28 mouse cellular contexts compared by ENCODE assay signal in genomic region chr9:94912071-94912470, GRCm38 (mm10).
DNase-seq lines count a peak whose midpoint lies in the region; ATAC-seq and TF ChIP-seq lines count a peak whose summit lies in the region.
"Had no signal": no experiment of that assay in that cellular context is flagged by ENCODE, and none has a peak within 500 bp of the region (broad histone marks: within the 10 kb centered on the region; RNA-seq: fewer than 3 reads in every experiment).

No protein-coding gene starts in this region.

- no peak for TF ChIP-seq CTCF in gastrocnemius, adult 2 months (IDR thresholded peaks at IDR 0.05)
- TF ChIP-seq CTCF in lung, adult 2 months (IDR thresholded peaks at IDR 0.05; ENCODE audit: insufficient read depth, low read length): no peak

- no peak overlapping the region for H3K9ac ChIP-seq in heart, embryonic 11.5 days (ENCODE audit: low read depth, low read length)
- no peak overlapping the region for H3K9ac ChIP-seq in midbrain, embryonic 11.5 days (ENCODE audit: low read length)
- H3K9ac ChIP-seq in midbrain, embryonic 14.5 days (replicated peaks; ENCODE audit: low read length): no peak overlapping the region
- H3K9ac ChIP-seq: forebrain, embryonic 13.5 days; heart, embryonic 12.5 days; heart, embryonic 15.5 days; hindbrain, embryonic 14.5 days had no signal

- TF ChIP-seq POLR2A in lung, adult 2 months (IDR thresholded peaks at IDR 0.05; ENCODE audit: borderline replicate concordance, extremely low read depth, low read depth, low read length): no peak

- peak overlapping the region; percentile 52 for H3K27ac ChIP-seq in gastrocnemius, adult 2 months
- no peak overlapping the region for H3K27ac ChIP-seq in heart, embryonic 11.5 days (ENCODE audit: low read depth, low read length)
- H3K27ac ChIP-seq in midbrain, embryonic 11.5 days (ENCODE audit: low read depth, low read length): no peak overlapping the region
- no peak overlapping the region for H3K27ac ChIP-seq in midbrain, embryonic 14.5 days (replicated peaks; ENCODE audit: low read depth, low read length)
- H3K27ac ChIP-seq: forebrain, embryonic 10.5 days; forebrain, embryonic 13.5 days; heart, embryonic 15.5 days; hindbrain, embryonic 14.5 days; hindbrain, postnatal 0 days had no signal

- WGBS in heart, embryonic 11.5 days (ENCODE audit: insufficient replicate concordance): 88% methylated on average over 9 of the region's 9 CpGs
- 78% methylated on average over 9 of the region's 9 CpGs for WGBS in lung, adult 2 months
- 89% methylated on average over 9 of the region's 9 CpGs for WGBS in midbrain, embryonic 11.5 days
- WGBS in midbrain, embryonic 14.5 days: 92% methylated on average over 9 of the region's 9 CpGs

- H3K36me3 ChIP-seq in heart, embryonic 11.5 days (ENCODE audit: control insufficient read depth, insufficient read depth, low read length): no peaks in the 10 kb centered on the region
- no peaks in the 10 kb centered on the region for H3K36me3 ChIP-seq in midbrain, embryonic 11.5 days (ENCODE audit: control insufficient read depth, insufficient read depth, low read length)
- no peaks in the 10 kb centered on the region for H3K36me3 ChIP-seq in midbrain, embryonic 14.5 days (ENCODE audit: control insufficient read depth, insufficient read depth, low read length)
- H3K36me3 ChIP-seq: forebrain, embryonic 10.5 days; G1E; heart, embryonic 12.5 days; heart, embryonic 15.5 days had no signal

- no peak overlapping the region for H3K4me2 ChIP-seq in heart, embryonic 11.5 days
- H3K4me2 ChIP-seq in midbrain, embryonic 11.5 days: no peak overlapping the region
- H3K4me2 ChIP-seq in midbrain, embryonic 14.5 days (ENCODE audit: low read length): no peak overlapping the region
- H3K4me2 ChIP-seq: forebrain, embryonic 13.5 days; heart, embryonic 12.5 days; heart, embryonic 15.5 days; hindbrain, embryonic 14.5 days had no signal

- no peaks in the 10 kb centered on the region for H3K27me3 ChIP-seq in heart, embryonic 11.5 days (ENCODE audit: control insufficient read depth, insufficient read depth, low read length)
- no peaks in the 10 kb centered on the region for H3K27me3 ChIP-seq in midbrain, embryonic 11.5 days (ENCODE audit: control insufficient read depth, insufficient read depth, low read length)
- no peaks in the 10 kb centered on the region for H3K27me3 ChIP-seq in midbrain, embryonic 14.5 days (ENCODE audit: control insufficient read depth, insufficient read depth, low read length)
- H3K27me3 ChIP-seq: CH12.LX; forebrain, embryonic 13.5 days; heart, embryonic 12.5 days; heart, embryonic 15.5 days; Patski had no signal

- peak; percentile 43 for DNase-seq in gastrocnemius, adult 2 months
- DNase-seq in gastrocnemius, postnatal 4 days (ENCODE audit: low spot score in 2 of 2): no peak
- DNase-seq in heart, adult 18-20 months: peak; percentile 5 to 25
- DNase-seq in lung, postnatal 25 days (ENCODE audit: low spot score): peak; percentile 2
- no peak for DNase-seq in lung, adult 2 months
- DNase-seq in midbrain, embryonic 11.5 days (ENCODE audit: low spot score, missing footprints): peak; percentile 72
- DNase-seq in midbrain, embryonic 14.5 days: no peak
- DNase-seq: adrenal gland, postnatal 10 days; adrenal gland, postnatal 36 days; B cell, adult 2 months; cerebellum, adult 18-20 months; cerebellum, adult 9-10 months; cerebellum, postnatal 14 days; gastrocnemius, postnatal 10 days; heart, postnatal 4 days had no signal

- peak overlapping the region; percentile 41 for H3K4me3 ChIP-seq in gastrocnemius, adult 2 months
- no peak overlapping the region for H3K4me3 ChIP-seq in heart, embryonic 11.5 days (ENCODE audit: low read depth, low read length)
- no peak overlapping the region for H3K4me3 ChIP-seq in lung, adult 2 months (replicated peaks; ENCODE audit: extremely low read depth, low read depth, low read length)
- H3K4me3 ChIP-seq in midbrain, embryonic 11.5 days (ENCODE audit: low read depth, low read length): no peak overlapping the region
- no peak overlapping the region for H3K4me3 ChIP-seq in midbrain, embryonic 14.5 days (replicated peaks; ENCODE audit: low read depth, low read length)
- H3K4me3 ChIP-seq: forebrain, embryonic 10.5 days; forebrain, embryonic 13.5 days; heart, embryonic 12.5 days; heart, embryonic 15.5 days had no signal

- no peaks in the 10 kb centered on the region for H3K4me1 ChIP-seq in heart, embryonic 11.5 days (ENCODE audit: control insufficient read depth, insufficient read depth, low read length)
- no peaks in the 10 kb centered on the region for H3K4me1 ChIP-seq in lung, adult 2 months (ENCODE audit: control insufficient read depth, insufficient read depth, low read length)
- H3K4me1 ChIP-seq in midbrain, embryonic 11.5 days (ENCODE audit: control insufficient read depth, insufficient read depth, low read length): no peaks in the 10 kb centered on the region
- no peaks in the 10 kb centered on the region for H3K4me1 ChIP-seq in midbrain, embryonic 14.5 days (ENCODE audit: control insufficient read depth, insufficient read depth, low read length)
- H3K4me1 ChIP-seq: forebrain, embryonic 13.5 days; heart, embryonic 15.5 days had no signal

- H3K9me3 ChIP-seq in heart, embryonic 11.5 days (replicated peaks; ENCODE audit: control insufficient read depth, low read length): no peaks in the 10 kb centered on the region
- H3K9me3 ChIP-seq in midbrain, embryonic 11.5 days (ENCODE audit: control insufficient read depth, low read length): no peaks in the 10 kb centered on the region
- H3K9me3 ChIP-seq in midbrain, embryonic 14.5 days (ENCODE audit: control insufficient read depth, low read length): no peaks in the 10 kb centered on the region
- H3K9me3 ChIP-seq: forebrain, embryonic 10.5 days; forebrain, embryonic 13.5 days; heart, embryonic 12.5 days; heart, embryonic 15.5 days had no signal

- ATAC-seq in heart, embryonic 11.5 days (replicated peaks; ENCODE audit: insufficient number of reproducible peaks, low FRiP score, low TSS enrichment): no peak
- no peak for ATAC-seq in midbrain, embryonic 11.5 days (ENCODE audit: low FRiP score)
- ATAC-seq in midbrain, embryonic 14.5 days (ENCODE audit: low FRiP score, low TSS enrichment): no peak
- ATAC-seq: forebrain, embryonic 13.5 days; forebrain, embryonic 16.5 days; hindbrain, postnatal 0 days; inflammation-experienced regulatory T-cells, adult 6 months; intestine, embryonic 16.5 days; Patski had no signal

- intact Hi-C loops in gastrocnemius, adult 2 months (cut with DNase I): no loop called here

Comparison
In these comparisons a context has a peak if more than half of its experiments do, and no peak if none do; other contexts are left out.
1. DNase-seq: peak in gastrocnemius, adult 2 months (single experiment), heart, adult 18-20 months (2 of 2), lung, postnatal 25 days (single experiment) and midbrain, embryonic 11.5 days (single experiment); none in gastrocnemius, postnatal 4 days (0 of 2), lung, adult 2 months (single experiment) and midbrain, embryonic 14.5 days (single experiment).